Mouse (Mus musculus): ENCODE measurements at regions not wholly inside any gene's neighbourhood (a gene's known extent, or its start where the extent isn't known, plus 50 kb on each side); places are given as distances from the start of the nearest gene placed in this dataset.
"Not testable (repeated sequence)": the region's sequence is repeated elsewhere in the genome, so short reads cannot be mapped to it uniquely, and the experiment has no call there.

DNA sequence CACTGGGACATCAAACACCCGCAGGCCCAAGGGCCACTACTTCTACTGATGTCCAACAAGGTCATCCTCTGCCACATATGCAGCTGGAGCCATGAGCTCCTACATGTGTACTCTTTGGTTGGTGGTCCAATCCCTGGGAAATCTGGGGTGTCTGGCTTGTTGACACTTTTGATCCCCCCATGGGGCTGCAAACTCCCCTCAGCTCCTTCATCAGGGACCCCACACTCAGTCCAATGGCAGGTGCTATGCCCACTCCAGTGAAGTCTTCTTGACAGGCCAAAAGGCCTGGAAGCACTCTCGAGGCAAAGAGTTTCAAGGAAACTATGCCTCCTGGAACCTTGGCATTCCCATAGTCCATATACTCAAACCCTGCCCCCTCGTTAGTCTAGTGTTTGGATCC lies 570.8 kb upstream of the Smc2 start:
- intact Hi-C loops (cut with DNase I) = no loop called here
- DNase-seq (ENCODE audit: low spot score) = no peak

- DNase-seq (ENCODE audit: low spot score); intact Hi-C loops (cut with DNase I): not testable (repeated sequence)
Observed at GRCm38 (mm10) chr4:51868716-51869115, 570.3 kb upstream of the Smc2 start.

DNA sequence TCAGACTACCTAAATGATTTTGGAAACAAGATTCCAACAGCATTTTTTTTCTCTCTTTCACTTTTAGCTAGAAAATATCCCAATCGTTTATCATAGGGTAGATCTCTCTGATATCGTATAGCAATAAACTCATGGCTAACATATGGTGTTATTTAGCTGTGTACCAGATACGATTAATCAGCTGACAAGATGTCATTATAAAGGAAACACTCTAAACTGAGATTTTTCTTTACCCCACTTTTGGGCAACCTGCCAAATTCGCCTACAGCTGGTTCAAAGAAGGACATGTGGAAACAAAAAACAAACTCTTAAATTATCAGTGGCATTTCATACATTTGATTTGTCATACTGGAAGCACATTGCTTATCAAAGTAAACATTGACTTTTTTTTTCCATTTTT lies 553.6 kb upstream of the Smc2 start:
- DNase-seq (ENCODE audit: low spot score) = no peak
- intact Hi-C loops (cut with DNase I) = no loop called here

DNA sequence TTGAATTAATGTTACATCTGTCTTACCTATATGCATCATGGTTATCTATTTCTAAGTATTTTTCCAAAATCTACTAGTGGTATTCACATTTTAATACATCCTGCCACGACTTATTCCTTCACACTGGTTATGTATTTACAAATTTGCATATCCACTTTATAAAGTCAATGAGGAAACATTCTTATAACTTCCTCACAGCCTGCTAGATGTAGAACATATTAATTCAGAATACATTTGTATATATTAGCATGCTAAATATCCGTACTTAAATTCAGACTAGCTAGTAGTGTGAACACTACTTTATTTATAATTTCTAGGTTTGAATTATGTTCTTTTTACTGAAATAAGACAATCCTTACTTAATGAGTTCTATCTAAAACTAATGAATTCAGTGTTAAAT lies 549.8 kb upstream of the Smc2 start:
- intact Hi-C loops (cut with DNase I) = no loop called here
- DNase-seq (ENCODE audit: low spot score) = no peak

GRCm38 (mm10) chr4:51928245-51928644 lies 510.8 kb upstream of the Smc2 start:
- DNase-seq (ENCODE audit: low spot score) = no peak
- intact Hi-C loops (cut with DNase I) = no loop called here

- DNase-seq (ENCODE audit: low spot score) = no peak
- intact Hi-C loops (cut with DNase I) = no loop called here
Observed at GRCm38 (mm10) chr4:51969751-51970150, 469.3 kb upstream of the Smc2 start.

DNA sequence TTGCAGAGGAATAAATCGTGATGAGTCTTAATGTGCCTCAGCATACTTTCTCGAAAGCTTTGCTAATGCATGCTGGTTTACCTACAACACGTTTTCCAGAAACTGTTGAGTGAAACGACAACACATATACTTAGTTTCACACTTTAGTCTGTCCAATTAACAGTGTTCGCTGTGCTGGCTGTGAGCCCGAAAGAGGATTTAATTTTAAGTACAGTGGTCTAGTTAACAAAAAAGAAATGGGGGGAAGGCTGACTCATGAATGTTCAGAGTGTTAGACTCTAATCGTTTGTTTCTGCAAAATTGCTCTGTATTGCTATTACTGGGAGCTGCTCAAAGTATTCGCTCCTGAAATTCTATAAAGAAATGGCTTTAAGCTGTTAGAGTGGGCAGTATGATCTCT lies 460.1 kb upstream of the Smc2 start:
- intact Hi-C loops (cut with DNase I) = no loop called here
- DNase-seq (ENCODE audit: low spot score) = no peak

GRCm38 (mm10) chr4:51992482-51992881 lies 446.6 kb upstream of the Smc2 start:
- DNase-seq (ENCODE audit: low spot score) = no peak
- intact Hi-C loops (cut with DNase I) = no loop called here

- intact Hi-C loops (cut with DNase I) = no loop called here
- no peak for DNase-seq (ENCODE audit: low spot score)
Observed at GRCm38 (mm10) chr4:52036765-52037353, 402.2 kb upstream of the Smc2 start.

DNA sequence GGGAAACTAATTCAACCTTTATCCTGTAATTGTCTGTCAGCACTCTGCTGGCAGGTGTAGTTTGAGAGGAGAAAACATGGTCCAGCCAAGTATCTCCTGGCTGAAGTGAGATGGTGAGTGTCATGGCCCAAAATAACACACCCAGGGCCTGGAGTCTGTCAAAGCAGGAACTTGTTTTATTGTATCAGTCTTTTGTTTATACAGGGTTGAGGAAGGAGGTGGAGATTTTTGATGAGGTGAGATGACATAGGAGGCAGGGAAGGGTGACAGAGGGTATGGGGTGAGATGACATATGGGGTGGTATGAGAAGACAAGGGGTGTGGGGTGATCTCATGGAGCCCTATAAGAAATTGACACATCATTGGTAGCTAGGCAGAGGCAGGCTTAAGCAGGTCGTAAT lies 395.6 kb upstream of the Smc2 start:
- no peak for DNase-seq (ENCODE audit: low spot score)
- intact Hi-C loops (cut with DNase I) = no loop called here

- no peak for DNase-seq (ENCODE audit: low spot score)
- intact Hi-C loops (cut with DNase I) = no loop called here
Observed at GRCm38 (mm10) chr4:52050948-52051347, 388.1 kb upstream of the Smc2 start.

DNA sequence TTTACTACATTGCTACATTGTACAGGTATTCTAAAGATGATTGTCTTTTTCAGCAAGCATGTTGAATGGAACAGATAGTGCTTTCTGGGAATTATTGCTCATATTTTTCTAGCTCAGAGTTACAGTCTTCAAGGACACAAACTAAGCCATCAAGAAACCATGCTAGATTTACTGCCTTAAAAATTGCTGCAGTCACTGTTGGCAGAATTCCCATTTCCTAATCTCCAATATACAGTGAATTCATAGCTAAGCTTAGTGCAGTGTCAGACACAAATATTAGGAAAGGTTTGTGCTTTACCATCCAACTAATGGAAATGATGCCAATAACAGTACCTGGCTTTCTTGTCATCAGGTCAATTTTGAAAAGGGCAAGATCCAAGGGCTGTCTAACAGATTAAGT lies 383.0 kb upstream of the Smc2 start:
- intact Hi-C loops (cut with DNase I) = no loop called here
- no peak for DNase-seq (ENCODE audit: low spot score)

- DNase-seq (ENCODE audit: low spot score) = no peak
- intact Hi-C loops (cut with DNase I) = no loop called here
Observed at GRCm38 (mm10) chr4:52060031-52060430, 379.0 kb upstream of the Smc2 start.

DNA sequence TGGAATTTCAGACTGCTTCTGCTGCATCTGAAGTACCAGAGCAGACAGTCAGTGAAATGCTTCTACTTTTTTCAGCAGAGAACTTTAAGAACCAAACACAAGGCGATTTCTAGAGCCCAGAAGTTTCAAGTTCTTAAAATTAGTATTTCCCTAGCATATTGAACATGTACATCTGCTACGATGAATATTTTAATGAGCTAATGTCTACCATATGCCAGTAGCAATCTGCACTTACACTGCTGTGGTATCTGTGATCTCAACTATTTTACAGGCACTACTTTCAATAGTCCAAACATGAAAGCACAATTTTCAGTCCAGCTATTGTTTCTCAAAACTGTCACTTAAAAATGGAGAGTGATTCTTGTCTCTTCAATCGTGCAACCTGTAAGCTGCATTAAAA lies 339.9 kb upstream of the Smc2 start:
- intact Hi-C loops (cut with DNase I) = no loop called here
- no peak for DNase-seq (ENCODE audit: low spot score)

- intact Hi-C loops (cut with DNase I) = no loop called here
- no peak for DNase-seq (ENCODE audit: low spot score)
Observed at GRCm38 (mm10) chr4:52105887-52106286, 333.2 kb upstream of the Smc2 start.

DNA sequence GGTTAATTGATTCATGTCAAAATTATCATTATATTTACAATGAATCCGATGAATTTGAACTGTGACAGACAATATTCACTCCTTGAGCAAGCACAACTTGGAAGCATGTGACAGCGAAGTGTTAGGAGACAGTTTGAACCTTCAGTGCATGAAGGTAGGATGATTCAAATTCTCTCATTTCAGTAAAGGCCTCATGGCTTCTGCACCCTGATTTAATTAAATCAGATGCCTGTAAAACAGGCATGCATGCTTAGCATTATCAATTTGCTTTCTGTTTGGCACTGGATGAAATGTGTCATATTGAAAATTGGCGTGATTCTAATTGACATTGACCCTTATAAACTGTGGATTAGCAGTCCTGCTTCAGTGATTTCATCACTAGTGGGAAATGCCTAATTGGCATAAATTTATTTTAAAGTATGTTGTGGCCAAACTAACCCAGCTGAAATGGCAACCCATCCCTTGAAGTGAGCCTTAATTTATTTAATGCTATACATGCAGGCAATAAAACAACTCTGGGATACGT lies 321.2 kb upstream of the Smc2 start:
- intact Hi-C loops (cut with DNase I) = no loop called here

GRCm38 (mm10) chr4:52118439-52119072 lies 320.5 kb upstream of the Smc2 start:
- intact Hi-C loops (cut with DNase I) = no loop called here
- no peak for DNase-seq (ENCODE audit: low spot score)

More for the DNA sequence above, 321.2 kb upstream of the Smc2 start:
- no peak for DNase-seq (ENCODE audit: low spot score)

DNA sequence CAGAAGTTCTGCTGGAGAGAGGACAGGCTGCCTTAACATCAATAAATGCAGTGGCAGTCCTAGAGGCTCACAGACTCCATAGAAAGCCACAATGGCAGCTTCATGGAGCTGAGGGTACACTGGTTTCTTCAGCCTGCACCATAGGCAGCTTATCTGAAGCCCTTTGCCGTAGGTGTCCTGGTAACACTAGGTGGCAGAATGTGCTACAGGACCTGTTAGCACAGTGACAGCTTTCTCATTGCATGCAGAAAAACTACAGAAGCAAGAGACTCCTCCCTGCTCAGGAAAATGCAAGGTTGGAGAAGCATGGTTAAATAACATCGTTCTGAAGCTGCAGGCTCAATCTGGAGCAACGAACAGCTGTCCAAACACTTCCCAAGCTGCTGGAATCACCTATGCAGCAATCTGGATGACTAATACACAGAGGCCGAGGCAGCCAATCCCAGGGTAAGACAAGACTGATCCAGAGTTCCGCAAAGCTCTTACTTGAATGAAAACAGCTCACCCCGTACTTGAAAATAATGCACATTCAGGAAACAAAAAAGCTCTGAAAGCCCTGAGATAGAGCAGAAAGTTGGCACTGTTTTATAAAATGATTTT lies 286.4 kb upstream of the Smc2 start:
- no peak for DNase-seq (ENCODE audit: low spot score)
- intact Hi-C loops (cut with DNase I) = loop anchor here (2.0 kb wide), 1 partner anchor 574 kb away; no protein-coding TSS in a partner anchor

DNA sequence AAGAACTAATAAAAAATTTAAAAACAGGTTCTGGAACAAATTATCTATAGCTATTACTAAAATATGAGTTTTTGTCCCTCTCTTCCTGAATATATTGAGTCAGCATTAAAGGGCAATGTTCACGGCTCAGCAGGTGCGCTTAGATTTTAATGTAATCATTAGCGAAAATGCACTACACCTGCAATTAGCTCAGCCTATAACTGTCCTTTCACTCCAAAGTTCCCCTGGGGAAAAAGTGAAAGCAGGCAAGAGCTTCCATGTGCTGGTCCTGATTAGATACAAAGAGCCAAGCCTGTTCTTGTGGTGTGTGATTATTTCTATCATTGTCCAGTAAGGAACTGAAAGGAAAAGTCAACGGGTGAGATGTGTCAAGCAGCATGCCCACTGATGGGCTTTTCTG lies 262.8 kb upstream of the Smc2 start:
- intact Hi-C loops (cut with DNase I) = no loop called here

GRCm38 (mm10) chr4:52197777-52198176 lies 241.3 kb upstream of the Smc2 start:
- DNase-seq (ENCODE audit: low spot score) = no peak
- intact Hi-C loops (cut with DNase I) = no loop called here

More for the DNA sequence above, 262.8 kb upstream of the Smc2 start:
- DNase-seq (ENCODE audit: low spot score) = no peak

GRCm38 (mm10) chr4:52210601-52211000 lies 228.4 kb upstream of the Smc2 start:
- intact Hi-C loops (cut with DNase I) = no loop called here
- DNase-seq (ENCODE audit: low spot score) = no peak
